In genomic region chr5:68735186-68735585, GRCm38 (mm10) we compare ENCODE assay signal across 10 mouse cellular contexts.
A peak's percentile ranks its signal among the peaks of the same experiment; 100 is the strongest.
DNase-seq lines count a peak whose midpoint lies in the region; ATAC-seq lines count a peak whose summit lies in the region.
"Had no signal": no experiment of that assay in that cellular context is flagged by ENCODE, and none has a peak within 500 bp of the region (broad histone marks: within the 10 kb centered on the region; RNA-seq: fewer than 3 reads in every experiment).

No protein-coding gene starts in this region.

- ATAC-seq in hematopoietic stem cell, adult 5-6 weeks (replicated peaks in 1 of 2; ENCODE audit: insufficient read depth in 1 of 2, low FRiP score in 2 of 2, low TSS enrichment in 1 of 2, low read depth in 1 of 2, poor library complexity in 2 of 2, severe bottlenecking in 2 of 2): peak; percentile 58 to 75; a peak in 3 of 4 replicates
- peak; percentile 70; the same call in 1 of the 2 replicates for ATAC-seq in monocyte, adult 5-6 weeks (replicated peaks; ENCODE audit: insufficient number of reproducible peaks, low FRiP score, low TSS enrichment, poor library complexity, severe bottlenecking)
- no peak for ATAC-seq in inflammation-experienced regulatory T-cells, adult 6 months

- DNase-seq in layer of hippocampus, adult 11-12 months (ENCODE audit: low spot score): peak; percentile 3
- DNase-seq in layer of hippocampus, adult 8-10 months (ENCODE audit: low spot score in 2 of 2): no peak
- peak; percentile 34 for DNase-seq in ZHBTc4 (ENCODE audit: low read depth, low spot score)
- DNase-seq in thymus, postnatal 14 days: no peak
- no peak for DNase-seq in gastrocnemius, adult 8-10 months (ENCODE audit: low spot score in 2 of 2)
- DNase-seq: adrenal gland, postnatal 36 days; heart, postnatal 14 days had no signal

Comparison
In these comparisons a context has a peak if more than half of its experiments do, and no peak if none do; other contexts are left out.
1. DNase-seq: peak in layer of hippocampus, adult 11-12 months (single experiment) and ZHBTc4 (single experiment); none in layer of hippocampus, adult 8-10 months (0 of 2), thymus, postnatal 14 days (single experiment) and gastrocnemius, adult 8-10 months (0 of 2).